Mouse (Mus musculus) cortical plate, adult 2 months (tissue): Measurements from ENCODE around the gene Galnt10.

Source experiments
- CTCF ChIP-seq: fragments of 200-500 bp; IDR thresholded peaks from 2 replicates; pipeline ENCODE4 v1.5.1; 2011; ENCODE audit warnings: mild to moderate bottlenecking, control low read depth, low read length; ENCODE audit not compliant: insufficient read depth; ENCODE audit errors: extremely low read depth
- POLR2A ChIP-seq: fragments of 200-500 bp; IDR thresholded peaks from 2 replicates; pipeline ENCODE4 v1.6.1; 2011; ENCODE audit warnings: mild to moderate bottlenecking, low read length, control low read depth; ENCODE audit not compliant: insufficient read depth; ENCODE audit errors: extremely low read depth

DNA sequence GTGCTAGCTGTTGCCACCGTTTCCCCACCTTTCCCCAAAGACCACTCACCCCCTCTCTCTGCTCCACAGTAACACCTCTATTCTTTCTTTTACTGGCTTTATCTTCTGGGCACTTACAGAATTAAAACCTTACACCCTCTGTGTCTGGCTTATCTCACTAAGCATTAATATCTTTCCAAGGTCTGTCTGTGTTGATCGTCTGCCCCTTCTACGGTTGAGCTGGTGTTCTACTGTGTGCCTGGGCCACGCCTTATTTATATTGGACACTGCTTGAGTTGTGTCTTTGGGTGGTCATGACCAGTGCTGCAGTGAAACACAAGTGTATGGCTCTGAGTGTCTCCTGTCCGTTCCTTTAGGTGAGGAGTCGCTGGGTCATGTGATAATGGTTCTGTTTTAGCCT, 68.7 kb downstream of the Galnt10 start:
- TF ChIP-seq CTCF (no peak), POLR2A (no peak)
